Mouse (Mus musculus) activated CD4-positive, CD25-positive, alpha-beta regulatory T cell, adult 9 weeks (primary cell): ENCODE data around the gene Cep72. TPM values are rescaled to one million over a fixed set of nuclear protein-coding genes. Genes with fewer than 3 reads are reported as not detected.

Experiments used
- polyA plus RNA-seq: library from polyadenylated mRNA; unstranded; fragments of 100-300 nt; shearing (Covaris generic); gene quantifications from one replicate; pipeline ENCODE4 v1.2.1, GENCODE M21; 2017

Gene Cep72
- polyA plus RNA-seq = 7.0 TPM

GRCm38 (mm10) chr13:74061613-74062377, at the start of gene Cep72:
Gene Cep72, minus strand, starts transcription at chr13:74062299.

GRCm38 (mm10) chr13:74008948-74009718, 53.0 kb downstream of the Cep72 start, which contains the start of gene Tppp:
Gene Tppp, plus strand, starts transcription at chr13:74009407.

Other genes with a start within 250 kb of the Cep72 start
- gene Nkd2, start 214.7 kb downstream of the Cep72 start, polyA plus RNA-seq = 0.18 TPM
- gene Trip13, start 124.5 kb downstream of the Cep72 start, polyA plus RNA-seq = 3.4 TPM
- gene Brd9, start 124.5 kb downstream of the Cep72 start, polyA plus RNA-seq = 70.5 TPM
- gene Zdhhc11, start 98.4 kb downstream of the Cep72 start, polyA plus RNA-seq = not detected
- 0.93 TPM for gene Tppp, start 52.9 kb downstream of the Cep72 start, polyA plus RNA-seq
- not detected for gene Slc9a3, start 59.2 kb upstream of the Cep72 start, polyA plus RNA-seq
- gene Exoc3, start 146.4 kb upstream of the Cep72 start, polyA plus RNA-seq = 114 TPM
- gene Ahrr, start 230.0 kb upstream of the Cep72 start, polyA plus RNA-seq = 0.07 TPM